Mouse (Mus musculus) cerebellum, adult 2 months (tissue): ENCODE results near the gene Usf1.

Source experiments
- CTCF ChIP-seq: fragments of 200-500 bp; IDR thresholded peaks from 2 replicates; pipeline ENCODE4 v1.5.1; 2011; ENCODE audit warnings: low read depth, mild to moderate bottlenecking, control low read depth, low read length, moderate library complexity, borderline replicate concordance; ENCODE audit not compliant: insufficient read depth
- POLR2A ChIP-seq: fragments of 200-500 bp; IDR thresholded peaks from 2 replicates; pipeline ENCODE4 v1.6.1; 2011; ENCODE audit warnings: low read length, control low read depth, borderline replicate concordance; ENCODE audit not compliant: insufficient read depth

DNA sequence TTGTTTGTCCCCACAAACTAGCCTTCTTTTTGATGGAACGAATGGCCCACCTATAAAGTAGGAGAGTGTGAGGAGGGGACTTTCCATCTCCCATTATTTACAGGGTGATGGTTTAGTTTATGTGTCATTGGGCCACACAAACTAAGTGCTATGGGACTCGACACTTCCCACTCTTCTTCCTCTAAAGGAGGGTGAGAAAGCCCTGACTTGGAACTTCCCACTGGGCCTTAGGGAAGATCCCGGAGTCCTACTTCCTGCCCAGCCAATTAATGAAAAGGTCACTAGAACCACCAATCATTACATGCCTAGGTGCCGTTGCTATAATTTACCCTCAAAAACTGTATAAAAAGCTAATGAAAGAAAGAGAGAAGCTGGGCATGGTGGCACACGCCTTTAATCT lies 21.0 kb downstream of the Usf1 start:
- no peak for TF ChIP-seq CTCF
- no peak for TF ChIP-seq POLR2A
